Mouse (Mus musculus) ES-E14 (cell line): ENCODE data around the gene Dctn2. TPM values are rescaled to one million over a fixed set of nuclear protein-coding genes. Genes with fewer than 3 reads are reported as not detected.

Source experiments
- DNase-seq: peaks from one replicate; pipeline ENCODE4 v3.0.0-alpha.2; 2013; ENCODE audit warnings: low read depth, low spot score
- H3K27ac ChIP-seq: 2 replicates; pipeline ENCODE4 v1.5.1; 2012; ENCODE audit warnings: low read depth, mild to moderate bottlenecking, low read length, moderate library complexity, mixed read lengths; ENCODE audit not compliant: poor library complexity, insufficient read depth, severe bottlenecking
- H3K36me3 ChIP-seq: 2 replicates; pipeline ENCODE4 v1.6.1; 2012; ENCODE audit warnings: mild to moderate bottlenecking, low read length, moderate library complexity, mixed read lengths; ENCODE audit not compliant: control insufficient read depth, poor library complexity, insufficient read depth, severe bottlenecking
- H3K4me1 ChIP-seq, 2 experiments: fragments of 150-350 bp in 1 of 2; sonication (generic) in 1 of 2; 2 replicates each; pipeline ENCODE4 v1.6.1; 2012; ENCODE audit warnings: low read length in 2 of 2, mild to moderate bottlenecking in 1 of 2, mixed read lengths in 1 of 2; ENCODE audit not compliant: control insufficient read depth in 2 of 2, insufficient read depth in 2 of 2, poor library complexity in 1 of 2
- H3K4me3 ChIP-seq, 2 experiments: fragments of 150-350 bp in 1 of 2; sonication (generic) in 1 of 2; 2 replicates each; pipeline ENCODE4 v1.5.1; 2012; ENCODE audit warnings: low read length in 2 of 2, low read depth in 1 of 2, mild to moderate bottlenecking in 1 of 2, mixed read lengths in 1 of 2; ENCODE audit not compliant: insufficient read depth in 1 of 2, poor library complexity in 1 of 2, severe bottlenecking in 1 of 2
- H3K9ac ChIP-seq: 2 replicates; pipeline ENCODE4 v1.6.1; 2012; ENCODE audit warnings: low read depth, mild to moderate bottlenecking, low read length, mixed read lengths; ENCODE audit not compliant: poor library complexity, insufficient read depth, severe bottlenecking
- H3K9me3 ChIP-seq: fragments of 150-350 bp; sonication (generic); 2 replicates; pipeline ENCODE4 v1.6.1; 2012; ENCODE audit warnings: low read depth, mild to moderate bottlenecking, low read length; ENCODE audit not compliant: control insufficient read depth, insufficient read depth
- CHD2 ChIP-seq: IDR thresholded peaks from 2 replicates; pipeline ENCODE4 v1.6.1; 2014; ENCODE audit warnings: mild to moderate bottlenecking, low read depth, low read length, inconsistent platforms
- HCFC1 ChIP-seq: IDR thresholded peaks from 2 replicates; pipeline ENCODE4 v1.6.1; 2012; ENCODE audit warnings: low read length, inconsistent platforms, borderline replicate concordance; ENCODE audit not compliant: insufficient read depth
- MAFK ChIP-seq: IDR thresholded peaks from 2 replicates; pipeline ENCODE4 v1.6.1; 2014; ENCODE audit warnings: mild to moderate bottlenecking, low read depth, low read length, inconsistent platforms; ENCODE audit not compliant: insufficient read depth
- ZC3H11A ChIP-seq: IDR thresholded peaks from 2 replicates; pipeline ENCODE4 v1.6.1; 2012; ENCODE audit warnings: low read depth, mild to moderate bottlenecking, inconsistent platforms, low read length, borderline replicate concordance
- ZNF384 ChIP-seq: IDR thresholded peaks from 2 replicates; pipeline ENCODE4 v1.6.1; 2012; ENCODE audit warnings: low read depth, low read length, inconsistent platforms
- in situ Hi-C, 2 experiments: fragments of 600-800 bp; cut with MboI; formaldehyde crosslinking; loops; one replicate each; pipeline ENCODE4 v1.15.1; 2025; ENCODE audit warnings: low sequenced_read_pairs in 2 of 2, inconsistent platforms in 1 of 2; ENCODE audit not compliant: unreplicated experiment in 2 of 2
- total RNA-seq: library from RNA; depleted of rRNA; stranded (reverse); fragments of 300-350 nt; gene quantifications from 2 replicates; pipeline ENCODE4 v1.2.3, GENCODE M21; 2012

Gene Dctn2
- total RNA-seq, 1 experiment = 139 TPM

DNA sequence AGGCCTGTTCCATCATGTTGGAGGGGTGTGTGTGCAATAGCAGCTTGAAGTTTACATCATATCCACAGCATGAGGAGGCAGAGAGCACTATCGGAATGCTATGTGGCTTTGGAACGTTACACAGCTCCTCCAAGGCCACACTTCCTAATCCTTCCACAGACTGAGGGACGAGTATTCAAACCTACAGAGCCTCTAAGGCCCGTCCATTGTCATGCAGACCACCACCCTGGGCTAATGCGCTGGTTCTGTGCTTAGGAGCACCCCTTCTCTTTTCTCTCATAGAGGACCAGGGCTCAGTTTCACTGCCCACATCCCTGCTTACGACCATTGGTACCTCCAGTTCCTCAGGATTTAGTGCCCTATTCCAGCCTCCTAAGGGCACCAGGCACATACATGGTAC, 41.0 kb upstream of the Dctn2 start:
- no peak for TF ChIP-seq MAFK
- TF ChIP-seq ZNF384 = no peak
- TF ChIP-seq HCFC1 = no peak
- TF ChIP-seq CHD2 = no peak
- TF ChIP-seq ZC3H11A = no peak
- in situ Hi-C loops = no loop called here

DNA sequence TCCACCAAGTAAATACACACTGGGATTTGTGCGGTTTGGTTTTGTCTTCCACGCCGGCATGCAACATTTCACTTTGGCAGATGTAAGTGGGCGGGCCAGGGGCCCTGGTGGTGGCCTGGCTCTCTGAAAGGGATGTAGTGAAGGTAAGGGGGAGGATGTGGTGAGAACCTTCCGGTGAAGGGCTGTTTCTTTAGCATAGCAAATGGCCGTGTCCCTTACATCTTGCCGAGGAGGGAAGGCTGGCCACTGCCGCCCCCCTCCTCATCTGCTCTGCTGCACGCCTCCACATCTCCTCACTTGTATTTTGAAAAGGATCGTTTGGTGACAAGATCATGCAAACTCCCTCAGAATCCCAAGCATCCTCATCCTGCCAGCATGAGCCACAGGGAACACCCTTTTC, 40.4 kb upstream of the Dctn2 start:
- peaks cover 3% of the 10 kb centered on the region; the same call in 1 of the 2 replicates for H3K36me3 ChIP-seq
- no peak for TF ChIP-seq CHD2
- no peak for TF ChIP-seq ZNF384
- no peak for TF ChIP-seq HCFC1
- no peak for TF ChIP-seq ZC3H11A
- no peak for TF ChIP-seq MAFK

More for the DNA sequence above, 41.0 kb upstream of the Dctn2 start:
- no peaks in the 10 kb centered on the region; the same call in 1 of the 2 replicates for H3K36me3 ChIP-seq
- no peaks in the 10 kb centered on the region for H3K9me3 ChIP-seq
- H3K9ac ChIP-seq = no peak overlapping the region
- H3K27ac ChIP-seq = peak overlapping the region; percentile 44; the same call in 1 of the 2 replicates
- H3K4me3 ChIP-seq = no peak overlapping the region
- H3K4me1 ChIP-seq = peaks cover 10 to 13% of the 10 kb centered on the region in 2 experiments; a peak in 3 of 4 replicates
- DNase-seq = no peak

DNA sequence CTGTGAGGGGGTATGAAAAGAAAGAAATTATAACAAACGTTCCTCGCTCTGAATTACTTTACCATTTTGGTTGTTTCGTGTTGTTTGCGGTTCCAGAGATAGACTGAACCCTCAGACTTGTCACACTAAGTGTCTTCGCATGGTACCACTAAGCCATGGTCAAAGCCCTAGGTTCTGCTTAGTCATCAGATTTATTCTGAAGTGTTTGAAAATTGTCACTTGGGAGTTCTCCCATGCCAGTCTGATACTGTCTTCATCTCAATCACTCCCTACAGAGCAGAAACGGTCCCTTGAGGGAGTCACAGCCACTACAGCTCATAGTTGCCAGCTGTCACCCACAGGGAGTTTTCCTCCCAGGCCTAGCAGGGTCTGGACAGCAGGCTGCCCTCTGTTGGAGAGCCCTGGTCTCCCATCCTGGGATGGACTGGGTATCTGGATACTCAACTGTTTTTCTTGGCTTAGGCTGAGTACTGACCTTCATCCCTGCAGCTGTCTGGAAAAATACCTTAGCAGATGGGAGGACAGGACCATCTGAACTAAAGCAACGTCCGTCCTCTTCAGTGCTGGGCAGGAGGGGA, 39.8 kb upstream of the Dctn2 start:
- Histone ChIP-seq H3K27ac (no peak overlapping the region), H3K9me3 (no peaks in the 10 kb centered on the region), H3K4me3 (no peak overlapping the region), H3K9ac (no peak overlapping the region), H3K4me1 (peaks cover 12 to 21% of the 10 kb centered on the region in 2 experiments; a peak in 3 of 4 replicates), H3K36me3 (peaks cover 3% of the 10 kb centered on the region; the same call in 1 of the 2 replicates)
- in situ Hi-C loops = no loop called here
- TF ChIP-seq ZNF384 (no peak), MAFK (peak; percentile 73)
- no peak for DNase-seq

More for the DNA sequence above, 40.4 kb upstream of the Dctn2 start:
- DNase-seq = no peak
- Histone ChIP-seq H3K4me1 (peaks cover 12 to 16% of the 10 kb centered on the region in 2 experiments; a peak in 3 of 4 replicates), H3K9me3 (no peaks in the 10 kb centered on the region), H3K4me3 (no peak overlapping the region), H3K27ac (no peak overlapping the region), H3K9ac (no peak overlapping the region)
- in situ Hi-C loops = no loop called here

DNA sequence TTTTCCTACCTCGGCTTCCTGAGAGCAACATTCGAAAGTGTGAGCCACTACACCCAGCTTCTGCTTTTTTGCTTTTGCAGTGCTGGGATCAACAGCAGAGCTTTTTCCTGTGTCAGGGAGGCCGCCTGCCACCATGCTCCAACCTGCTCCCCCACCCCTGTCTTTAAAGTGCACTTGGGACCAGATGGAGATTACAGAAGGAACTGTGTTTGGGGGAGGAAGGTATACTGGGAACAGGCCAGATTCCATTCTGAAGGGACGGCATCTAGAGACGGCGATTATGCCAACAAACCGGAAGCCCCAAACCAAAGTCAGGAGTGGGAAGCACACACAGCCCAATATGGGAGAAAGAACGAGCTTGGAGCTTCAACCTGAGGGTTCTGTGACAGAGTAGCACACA, 39.0 kb upstream of the Dctn2 start:
- no peak overlapping the region for H3K9ac ChIP-seq
- DNase-seq = no peak
- peaks cover 12 to 22% of the 10 kb centered on the region in 2 experiments; a peak in 3 of 4 replicates for H3K4me1 ChIP-seq
- H3K4me3 ChIP-seq = no peak overlapping the region
- H3K36me3 ChIP-seq = peaks cover 3% of the 10 kb centered on the region; the same call in 1 of the 2 replicates
- no peaks in the 10 kb centered on the region for H3K9me3 ChIP-seq
- no peak for TF ChIP-seq MAFK
- no peak for TF ChIP-seq HCFC1
- no peak for TF ChIP-seq CHD2
- no peak for TF ChIP-seq ZC3H11A
- no peak for TF ChIP-seq ZNF384
- in situ Hi-C loops = no loop called here
- no peak overlapping the region for H3K27ac ChIP-seq

DNA sequence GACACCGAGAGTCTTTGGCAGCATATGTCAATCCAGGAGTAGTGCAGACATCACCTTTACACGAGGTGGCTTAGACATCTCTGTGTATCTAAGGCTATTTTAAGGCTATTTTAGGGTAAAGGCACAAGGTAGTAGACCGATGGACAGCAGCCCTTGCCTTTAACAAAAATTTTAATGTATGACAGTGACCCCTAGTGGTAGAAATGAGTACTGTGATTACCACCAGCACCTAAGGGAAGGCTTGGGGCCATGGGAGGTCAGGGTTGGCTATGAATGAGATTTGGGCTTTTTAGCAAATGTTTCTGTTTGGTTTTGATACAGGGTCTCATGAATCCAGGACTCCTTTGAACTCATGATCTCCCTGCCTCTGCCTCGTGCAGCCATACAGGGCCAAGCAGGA, 37.3 kb upstream of the Dctn2 start:
- H3K9ac ChIP-seq = no peak overlapping the region
- no peak overlapping the region for H3K4me3 ChIP-seq
- no peaks in the 10 kb centered on the region for H3K9me3 ChIP-seq
- TF ChIP-seq MAFK (no peak), HCFC1 (no peak), CHD2 (no peak), ZC3H11A (no peak), ZNF384 (no peak)
- H3K36me3 ChIP-seq = peaks cover 3% of the 10 kb centered on the region; the same call in 1 of the 2 replicates
- no peak overlapping the region for H3K27ac ChIP-seq
- DNase-seq = peak; percentile 71
- H3K4me1 ChIP-seq = peaks cover 7 to 20% of the 10 kb centered on the region in 2 experiments; a peak in 3 of 4 replicates
- in situ Hi-C loops = no loop called here
